Mouse (Mus musculus): ENCODE measurements around the gene Trim14. TPM values are rescaled to one million over a fixed set of nuclear protein-coding genes. Genes with fewer than 3 reads are reported as not detected.
"Not testable (repeated sequence)": the region's sequence is repeated elsewhere in the genome, so short reads cannot be mapped to it uniquely, and the experiment has no call there.

Gene Trim14
- total RNA-seq (2012; rRNA removed): 0.58 and 1.2 TPM in 2 replicates

GRCm38 (mm10) chr4:46535840-46536361, at the start of gene Trim14:
TSS of gene Trim14 (minus strand) at chr4:46536141.
- in situ Hi-C loops (cut with MboI; ENCODE audit: low sequenced_read_pairs in 2 of 2, unreplicated experiment in 2 of 2): no loop called here
- TF ChIP-seq ZNF384 (IDR thresholded peaks at IDR 0.05; ENCODE audit: low read depth, low read length) (no peak), MAFK (IDR thresholded peaks at IDR 0.05; ENCODE audit: insufficient read depth, low read depth, low read length) (no peak), CHD2 (IDR thresholded peaks at IDR 0.05; ENCODE audit: low read depth, low read length) (no peak), HCFC1 (IDR thresholded peaks at IDR 0.05; ENCODE audit: borderline replicate concordance, insufficient read depth, low read length) (no peak), ZC3H11A (IDR thresholded peaks at IDR 0.05; ENCODE audit: borderline replicate concordance, low read depth, low read length) (no peak)
- H3K27ac ChIP-seq (ENCODE audit: insufficient read depth, low read depth, low read length, poor library complexity, severe bottlenecking): no peak within 1 kb of the TSS

GRCm38 (mm10) chr4:46585041-46585810, 49.3 kb upstream of the Trim14 start:
- DNase-seq (ENCODE audit: low read depth, low spot score): no peak
- no peaks in the 10 kb centered on the region for H3K36me3 ChIP-seq (ENCODE audit: control insufficient read depth, insufficient read depth, low read length, poor library complexity, severe bottlenecking)
- no peak overlapping the region for H3K9ac ChIP-seq (ENCODE audit: insufficient read depth, low read depth, low read length, poor library complexity, severe bottlenecking)
- no peaks in the 10 kb centered on the region for H3K9me3 ChIP-seq (ENCODE audit: control insufficient read depth, insufficient read depth, low read depth, low read length)
- TF ChIP-seq CHD2 (IDR thresholded peaks at IDR 0.05; ENCODE audit: low read depth, low read length): no peak
- no peak for TF ChIP-seq ZC3H11A (IDR thresholded peaks at IDR 0.05; ENCODE audit: borderline replicate concordance, low read depth, low read length)
- no peak for TF ChIP-seq MAFK (IDR thresholded peaks at IDR 0.05; ENCODE audit: insufficient read depth, low read depth, low read length)
- TF ChIP-seq HCFC1 (IDR thresholded peaks at IDR 0.05; ENCODE audit: borderline replicate concordance, insufficient read depth, low read length): no peak
- no peak for TF ChIP-seq ZNF384 (IDR thresholded peaks at IDR 0.05; ENCODE audit: low read depth, low read length)
- no peak overlapping the region for H3K4me3 ChIP-seq (ENCODE audit: insufficient read depth in 1 of 2, low read depth in 1 of 2, low read length in 2 of 2, poor library complexity in 1 of 2, severe bottlenecking in 1 of 2)
- in situ Hi-C loops (cut with MboI; ENCODE audit: low sequenced_read_pairs in 2 of 2, unreplicated experiment in 2 of 2): no loop called here
- no peaks in the 10 kb centered on the region for H3K4me1 ChIP-seq (ENCODE audit: control insufficient read depth in 2 of 2, insufficient read depth in 2 of 2, low read length in 2 of 2, poor library complexity in 1 of 2)
- H3K27ac ChIP-seq (ENCODE audit: insufficient read depth, low read depth, low read length, poor library complexity, severe bottlenecking): no peak overlapping the region

More at GRCm38 (mm10) chr4:46535840-46536361, at the start of gene Trim14:
- Histone ChIP-seq H3K9me3 (ENCODE audit: control insufficient read depth, insufficient read depth, low read depth, low read length) (no peaks in the 10 kb centered on the region), H3K9ac (ENCODE audit: insufficient read depth, low read depth, low read length, poor library complexity, severe bottlenecking) (peak within 1 kb of the TSS; percentile 23), H3K36me3 (ENCODE audit: control insufficient read depth, insufficient read depth, low read length, poor library complexity, severe bottlenecking) (no peaks in the 10 kb centered on the region), H3K4me3 (ENCODE audit: insufficient read depth in 1 of 2, low read depth in 1 of 2, low read length in 2 of 2, poor library complexity in 1 of 2, severe bottlenecking in 1 of 2) (peak within 1 kb of the TSS; percentile 63 to 73), H3K4me1 (ENCODE audit: control insufficient read depth in 2 of 2, insufficient read depth in 2 of 2, low read length in 2 of 2, poor library complexity in 1 of 2) (peaks cover 0 to 11% of the 10 kb centered on the region in 2 experiments; a peak in 2 of 4 replicates)
- DNase-seq (ENCODE audit: low read depth, low spot score): peak; percentile 62

- H3K27ac ChIP-seq (ENCODE audit: insufficient read depth, low read depth, low read length, poor library complexity, severe bottlenecking); H3K36me3 ChIP-seq (ENCODE audit: control insufficient read depth, insufficient read depth, low read length, poor library complexity, severe bottlenecking); H3K9me3 ChIP-seq (ENCODE audit: control insufficient read depth, insufficient read depth, low read depth, low read length); H3K4me1 ChIP-seq (ENCODE audit: control insufficient read depth in 2 of 2, insufficient read depth in 2 of 2, low read length in 2 of 2, poor library complexity in 1 of 2); DNase-seq (ENCODE audit: low read depth, low spot score); H3K9ac ChIP-seq (ENCODE audit: insufficient read depth, low read depth, low read length, poor library complexity, severe bottlenecking); in situ Hi-C loops (cut with MboI; ENCODE audit: low sequenced_read_pairs in 2 of 2, unreplicated experiment in 2 of 2); H3K4me3 ChIP-seq (ENCODE audit: insufficient read depth in 1 of 2, low read depth in 1 of 2, low read length in 2 of 2, poor library complexity in 1 of 2, severe bottlenecking in 1 of 2): not testable (repeated sequence)
Observed at GRCm38 (mm10) chr4:46584536-46584935, 48.6 kb upstream of the Trim14 start.

GRCm38 (mm10) chr4:46584084-46584483, 48.1 kb upstream of the Trim14 start:
- in situ Hi-C loops (cut with MboI; ENCODE audit: low sequenced_read_pairs in 2 of 2, unreplicated experiment in 2 of 2); DNase-seq (ENCODE audit: low read depth, low spot score): not testable (repeated sequence)

GRCm38 (mm10) chr4:46582024-46582423, 46.1 kb upstream of the Trim14 start:
- DNase-seq (ENCODE audit: low read depth, low spot score); H3K9me3 ChIP-seq (ENCODE audit: control insufficient read depth, insufficient read depth, low read depth, low read length); H3K27ac ChIP-seq (ENCODE audit: insufficient read depth, low read depth, low read length, poor library complexity, severe bottlenecking); in situ Hi-C loops (cut with MboI; ENCODE audit: low sequenced_read_pairs in 2 of 2, unreplicated experiment in 2 of 2); H3K4me1 ChIP-seq (ENCODE audit: control insufficient read depth in 2 of 2, insufficient read depth in 2 of 2, low read length in 2 of 2, poor library complexity in 1 of 2); H3K36me3 ChIP-seq (ENCODE audit: control insufficient read depth, insufficient read depth, low read length, poor library complexity, severe bottlenecking); H3K4me3 ChIP-seq (ENCODE audit: insufficient read depth in 1 of 2, low read depth in 1 of 2, low read length in 2 of 2, poor library complexity in 1 of 2, severe bottlenecking in 1 of 2); H3K9ac ChIP-seq (ENCODE audit: insufficient read depth, low read depth, low read length, poor library complexity, severe bottlenecking): not testable (repeated sequence)

More at GRCm38 (mm10) chr4:46584084-46584483, 48.1 kb upstream of the Trim14 start:
- not testable (repeated sequence) for H3K27ac ChIP-seq (ENCODE audit: insufficient read depth, low read depth, low read length, poor library complexity, severe bottlenecking); H3K9me3 ChIP-seq (ENCODE audit: control insufficient read depth, insufficient read depth, low read depth, low read length); H3K4me3 ChIP-seq (ENCODE audit: insufficient read depth in 1 of 2, low read depth in 1 of 2, low read length in 2 of 2, poor library complexity in 1 of 2, severe bottlenecking in 1 of 2); H3K9ac ChIP-seq (ENCODE audit: insufficient read depth, low read depth, low read length, poor library complexity, severe bottlenecking); H3K4me1 ChIP-seq (ENCODE audit: control insufficient read depth in 2 of 2, insufficient read depth in 2 of 2, low read length in 2 of 2, poor library complexity in 1 of 2); H3K36me3 ChIP-seq (ENCODE audit: control insufficient read depth, insufficient read depth, low read length, poor library complexity, severe bottlenecking)

GRCm38 (mm10) chr4:46581577-46581976, 45.6 kb upstream of the Trim14 start:
- H3K9ac ChIP-seq (ENCODE audit: insufficient read depth, low read depth, low read length, poor library complexity, severe bottlenecking); H3K9me3 ChIP-seq (ENCODE audit: control insufficient read depth, insufficient read depth, low read depth, low read length); H3K27ac ChIP-seq (ENCODE audit: insufficient read depth, low read depth, low read length, poor library complexity, severe bottlenecking); DNase-seq (ENCODE audit: low read depth, low spot score); H3K36me3 ChIP-seq (ENCODE audit: control insufficient read depth, insufficient read depth, low read length, poor library complexity, severe bottlenecking); H3K4me1 ChIP-seq (ENCODE audit: control insufficient read depth in 2 of 2, insufficient read depth in 2 of 2, low read length in 2 of 2, poor library complexity in 1 of 2); H3K4me3 ChIP-seq (ENCODE audit: insufficient read depth in 1 of 2, low read depth in 1 of 2, low read length in 2 of 2, poor library complexity in 1 of 2, severe bottlenecking in 1 of 2); in situ Hi-C loops (cut with MboI; ENCODE audit: low sequenced_read_pairs in 2 of 2, unreplicated experiment in 2 of 2): not testable (repeated sequence)

GRCm38 (mm10) chr4:46580799-46581243, 44.9 kb upstream of the Trim14 start:
- H3K9me3 ChIP-seq (ENCODE audit: control insufficient read depth, insufficient read depth, low read depth, low read length); H3K4me1 ChIP-seq (ENCODE audit: control insufficient read depth in 2 of 2, insufficient read depth in 2 of 2, low read length in 2 of 2, poor library complexity in 1 of 2); H3K9ac ChIP-seq (ENCODE audit: insufficient read depth, low read depth, low read length, poor library complexity, severe bottlenecking); H3K27ac ChIP-seq (ENCODE audit: insufficient read depth, low read depth, low read length, poor library complexity, severe bottlenecking); DNase-seq (ENCODE audit: low read depth, low spot score); H3K4me3 ChIP-seq (ENCODE audit: insufficient read depth in 1 of 2, low read depth in 1 of 2, low read length in 2 of 2, poor library complexity in 1 of 2, severe bottlenecking in 1 of 2); H3K36me3 ChIP-seq (ENCODE audit: control insufficient read depth, insufficient read depth, low read length, poor library complexity, severe bottlenecking); in situ Hi-C loops (cut with MboI; ENCODE audit: low sequenced_read_pairs in 2 of 2, unreplicated experiment in 2 of 2): not testable (repeated sequence)
